Mouse (Mus musculus) forebrain, postnatal 0 days (tissue): ENCODE measurements around the gene Hist2h3b. TPM values are rescaled to one million over a fixed set of nuclear protein-coding genes. Genes with fewer than 3 reads are reported as not detected.

Experiments used
- ATAC-seq: fragments of 200-750 bp; cut with Nextera tagmentation; 2 replicates; pipeline ENCODE4 v1.8.0; 2017; ENCODE audit warnings: mild to moderate bottlenecking, moderate library complexity
- DNase-seq: peaks from one replicate; pipeline ENCODE4 v3.0.0-alpha.2; 2015
- H3K27ac ChIP-seq: fragments of 300-500 bp; sonication (generic); 2 replicates; pipeline ENCODE4 v1.5.1; 2014; ENCODE audit warnings: low read depth, mild to moderate bottlenecking, antibody characterized with exemption, low read length, moderate library complexity, mixed read lengths
- H3K27me3 ChIP-seq: fragments of 300-500 bp; sonication (generic); 2 replicates; pipeline ENCODE4 v1.6.1; 2014; ENCODE audit warnings: mild to moderate bottlenecking, low read length, mixed read lengths; ENCODE audit not compliant: insufficient read depth
- H3K36me3 ChIP-seq: fragments of 300-500 bp; sonication (generic); 2 replicates; pipeline ENCODE4 v1.6.1; 2014; ENCODE audit warnings: mild to moderate bottlenecking, moderate library complexity; ENCODE audit not compliant: insufficient read depth
- H3K4me1 ChIP-seq: fragments of 300-500 bp; sonication (generic); 2 replicates; pipeline ENCODE4 v1.6.1; 2014; ENCODE audit warnings: antibody characterized with exemption; ENCODE audit not compliant: insufficient read depth
- H3K4me2 ChIP-seq: fragments of 300-500 bp; sonication (generic); 2 replicates; pipeline ENCODE4 v1.6.1; 2014; ENCODE audit warnings: low read depth, mild to moderate bottlenecking, moderate library complexity
- H3K4me3 ChIP-seq: fragments of 300-500 bp; sonication (generic); 2 replicates; pipeline ENCODE4 v1.5.1; 2014; ENCODE audit warnings: low read depth, low read length, mixed read lengths
- H3K9ac ChIP-seq: fragments of 300-500 bp; sonication (generic); 2 replicates; pipeline ENCODE4 v1.6.1; 2014; ENCODE audit warnings: mild to moderate bottlenecking
- H3K9me3 ChIP-seq: fragments of 300-500 bp; sonication (generic); 2 replicates; pipeline ENCODE4 v1.6.1; 2016; ENCODE audit warnings: low read length
- CTCF ChIP-seq: sonication (generic); IDR thresholded peaks from 2 replicates; pipeline ENCODE4 v1.5.1; 2016; ENCODE audit warnings: antibody characterized with exemption, control low read depth, low read depth
- WGBS: fragments of 180-500 bp; shearing (Covaris S2); extraction: QIAGEN DNeasy Blood & Tissue Kit; methylation state at CpG from one replicate; pipeline ENCODE4 v1.1.7; 2014; 5-methylcytosine and 5-hydroxymethylcytosine counted together
- microRNA-seq, 2 experiments: library from miRNA; unstranded; fragments of <30 nt; microRNA quantifications; one replicate each; pipeline ENCODE4; 2016
- polyA plus RNA-seq: library from polyadenylated mRNA; unstranded; fragments of >200 nt; fragmentation: Nextera tagmentation; extraction: Ambion mirVana; gene quantifications from 2 replicates; pipeline ENCODE4 v1.2.1, GENCODE M21; 2015
- total RNA-seq: library from RNA; depleted of rRNA; stranded (reverse); fragments of >200 nt; gene quantifications from 2 replicates; pipeline ENCODE4 v1.2.3, GENCODE M21; 2014; rRNA removed

Gene Hist2h3b
- total and polyA plus RNA-seq, 2 experiments from 2014 or later = 9.7 to 545 TPM

DNA sequence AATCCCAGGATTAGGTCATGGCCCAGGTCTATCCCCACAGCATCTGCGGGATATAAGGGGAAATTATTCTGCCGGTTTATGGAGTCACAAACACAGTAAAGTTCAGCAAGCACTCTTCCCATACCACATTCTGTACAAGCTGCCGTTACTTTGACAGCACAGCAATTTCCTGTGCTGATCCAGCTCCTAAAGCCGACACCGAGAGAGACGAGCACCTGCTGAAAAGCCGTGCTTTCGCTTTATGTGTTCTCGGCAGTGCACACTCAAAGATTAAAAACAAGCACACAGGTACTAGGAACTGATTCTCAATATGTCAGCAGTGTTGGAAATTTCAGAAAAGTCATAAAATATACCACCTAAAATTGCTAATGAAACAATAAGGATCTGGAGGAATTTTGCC, 38.1 kb downstream of the Hist2h3b start:
- Histone ChIP-seq H3K4me2 (no peak overlapping the region), H3K4me1 (no peaks in the 10 kb centered on the region), H3K9me3 (no peaks in the 10 kb centered on the region), H3K4me3 (no peak overlapping the region), H3K36me3 (no peaks in the 10 kb centered on the region), H3K9ac (no peak overlapping the region), H3K27me3 (peaks cover 5% of the 10 kb centered on the region; the same call in 1 of the 2 replicates), H3K27ac (no peak overlapping the region)
- no peak for TF ChIP-seq CTCF
- DNase-seq (no peak), ATAC-seq (no peak)
- WGBS = 79% methylated on average over 9 of the region's 9 CpGs

- Histone ChIP-seq H3K4me1 (no peaks in the 10 kb centered on the region), H3K4me3 (no peak overlapping the region), H3K27me3 (no peaks in the 10 kb centered on the region), H3K27ac (no peak overlapping the region), H3K9ac (no peak overlapping the region), H3K4me2 (no peak overlapping the region), H3K36me3 (no peaks in the 10 kb centered on the region), H3K9me3 (no peaks in the 10 kb centered on the region)
- ATAC-seq = no peak
- WGBS = 69% methylated on average over 3 of the region's 3 CpGs
- TF ChIP-seq CTCF = no peak
- DNase-seq = no peak
Measured at GRCm38 (mm10) chr3:96309441-96309840, 41.0 kb downstream of the Hist2h3b start.

DNA sequence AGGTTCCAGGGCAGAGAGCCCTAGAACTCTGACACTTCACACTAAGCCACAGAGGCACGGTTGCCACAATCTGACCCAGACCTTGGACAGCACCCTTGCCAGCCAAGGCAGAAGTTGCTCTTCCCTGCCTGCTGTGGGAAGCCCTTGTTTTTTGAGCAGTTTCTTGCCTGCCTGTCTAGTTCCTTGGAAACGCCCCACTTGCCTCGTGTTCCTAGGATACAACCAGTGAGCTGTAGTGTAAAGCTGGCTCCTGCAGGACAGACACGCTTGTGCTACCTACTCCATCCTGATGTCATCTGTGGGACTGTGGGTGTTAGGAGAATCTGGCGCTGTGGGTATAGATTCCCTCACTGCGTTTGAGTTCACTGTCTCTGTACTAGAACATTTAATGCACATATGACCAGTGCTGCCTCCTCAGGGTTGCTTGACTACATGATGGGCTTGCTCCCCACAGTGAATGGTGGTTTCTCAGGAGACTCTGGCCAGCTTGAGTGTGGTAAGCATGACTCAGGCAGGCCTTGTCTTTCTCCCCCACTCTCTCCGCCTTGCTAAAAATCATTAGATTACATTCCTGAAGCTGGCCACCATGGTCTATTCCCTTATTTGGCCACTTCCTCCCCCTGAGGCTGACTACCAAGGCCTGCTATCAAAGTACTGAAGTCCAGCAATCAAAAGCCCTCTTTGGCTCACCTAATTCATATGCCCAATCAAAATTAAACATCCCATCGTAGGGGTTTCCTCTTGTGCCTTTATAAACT, 44.1 kb downstream of the Hist2h3b start:
- H3K9ac ChIP-seq = no peak overlapping the region
- ATAC-seq (0 out of 2 replicates have a peak, but pooled peaks have one; percentile 25), DNase-seq (no peak)
- no peaks in the 10 kb centered on the region for H3K36me3 ChIP-seq
- H3K27me3 ChIP-seq = no peaks in the 10 kb centered on the region
- no peaks in the 10 kb centered on the region for H3K9me3 ChIP-seq
- no peak overlapping the region for H3K27ac ChIP-seq
- WGBS = 67% methylated on average over 8 of the region's 8 CpGs
- H3K4me2 ChIP-seq = no peak overlapping the region
- no peak overlapping the region for H3K4me3 ChIP-seq
- no peaks in the 10 kb centered on the region for H3K4me1 ChIP-seq
- no peak for TF ChIP-seq CTCF

Small RNA genes lying within 50 kb of the gene (microRNA-seq; reads per million reads assigned to microRNA genes)
- gene Gm44492 (0 reads per million in 2 experiments), gene Gm47311 (0 reads per million in 2 experiments), gene Gm47313 (0 reads per million in 2 experiments)

Other genes starting within 250 kb of the Hist2h3b start
- 59.5 and 60.5 TPM in 2 replicates for gene Vps45, start 210.2 kb upstream of the Hist2h3b start, total RNA-seq
- 65.1 and 68.3 TPM in 2 replicates for gene Vps45, start 210.2 kb upstream of the Hist2h3b start, polyA plus RNA-seq
- gene Otud7b, start 164.1 kb upstream of the Hist2h3b start, total RNA-seq = 6.2 and 13.5 TPM in 2 replicates
- gene Otud7b, start 164.1 kb upstream of the Hist2h3b start, polyA plus RNA-seq = 5.7 and 8.8 TPM in 2 replicates
- 9.5 and 14.6 TPM in 2 replicates for gene Mtmr11, start 106.7 kb upstream of the Hist2h3b start, total RNA-seq
- gene Mtmr11, start 106.7 kb upstream of the Hist2h3b start, polyA plus RNA-seq = 7.8 and 8.4 TPM in 2 replicates
- 41.9 and 66.5 TPM in 2 replicates for gene Sf3b4, start 96.3 kb upstream of the Hist2h3b start, total RNA-seq
- 169 and 172 TPM in 2 replicates for gene Sf3b4, start 96.3 kb upstream of the Hist2h3b start, polyA plus RNA-seq
- gene Sv2a, start 87.5 kb upstream of the Hist2h3b start, total RNA-seq = 82.6 and 112 TPM in 2 replicates
- 106 and 124 TPM in 2 replicates for gene Sv2a, start 87.5 kb upstream of the Hist2h3b start, polyA plus RNA-seq
- gene Bola1, start 48.9 kb upstream of the Hist2h3b start, total RNA-seq = 31.4 and 40.2 TPM in 2 replicates
- gene Bola1, start 48.9 kb upstream of the Hist2h3b start, polyA plus RNA-seq = 67.7 and 75.8 TPM in 2 replicates
- 166 and 395 TPM in 2 replicates for gene Hist2h2ab, start 48.8 kb upstream of the Hist2h3b start, total RNA-seq
- gene Hist2h2ab, start 48.8 kb upstream of the Hist2h3b start, polyA plus RNA-seq = 1.2 TPM in 1 of 2 replicates, not detected in the other
- 471 and 484 TPM in 2 replicates for gene Hist2h2ac, start 47.8 kb upstream of the Hist2h3b start, total RNA-seq
- 1.9 and 2.2 TPM in 2 replicates for gene Hist2h2ac, start 47.8 kb upstream of the Hist2h3b start, polyA plus RNA-seq
- 9.0 and 12.2 TPM in 2 replicates for gene Hist2h2be, start 47.5 kb upstream of the Hist2h3b start, total RNA-seq
- gene Hist2h2be, start 47.5 kb upstream of the Hist2h3b start, polyA plus RNA-seq = 3.6 and 3.9 TPM in 2 replicates
- gene Hist2h3c2, start 29.5 kb upstream of the Hist2h3b start, total RNA-seq = 52.3 and 90.8 TPM in 2 replicates
- 0.84 and 1.3 TPM in 2 replicates for gene Hist2h3c2, start 29.5 kb upstream of the Hist2h3b start, polyA plus RNA-seq
- gene Hist2h2aa2, start 28.4 kb upstream of the Hist2h3b start, total RNA-seq = 858 and 1,027 TPM in 2 replicates
- 32.7 and 59.8 TPM in 2 replicates for gene Hist2h2aa2, start 28.4 kb upstream of the Hist2h3b start, polyA plus RNA-seq
- 906 and 1,412 TPM in 2 replicates for gene Hist2h2aa1, start 23.2 kb upstream of the Hist2h3b start, total RNA-seq
- 14.2 and 23.3 TPM in 2 replicates for gene Hist2h2aa1, start 23.2 kb upstream of the Hist2h3b start, polyA plus RNA-seq
- gene Hist2h3c1, start 22.0 kb upstream of the Hist2h3b start, total RNA-seq = not detected in 2 replicates
- gene Hist2h3c1, start 22.0 kb upstream of the Hist2h3b start, polyA plus RNA-seq = not detected in 2 replicates
- gene Hist2h4, start 5.3 kb upstream of the Hist2h3b start, total RNA-seq = 52.8 and 60.5 TPM in 2 replicates
- gene Hist2h4, start 5.3 kb upstream of the Hist2h3b start, polyA plus RNA-seq = 3.5 and 5.1 TPM in 2 replicates
- gene Hist2h2bb, start 1.1 kb downstream of the Hist2h3b start, total RNA-seq = 181 and 278 TPM in 2 replicates
- 0.62 and 1.4 TPM in 2 replicates for gene Hist2h2bb, start 1.1 kb downstream of the Hist2h3b start, polyA plus RNA-seq
- gene Fcgr1, start 25.3 kb downstream of the Hist2h3b start, total RNA-seq = 1.7 and 5.7 TPM in 2 replicates
- 1.5 and 2.4 TPM in 2 replicates for gene Fcgr1, start 25.3 kb downstream of the Hist2h3b start, polyA plus RNA-seq
- not detected in 2 replicates for gene BC107364, start 183.7 kb downstream of the Hist2h3b start, total RNA-seq
- gene BC107364, start 183.7 kb downstream of the Hist2h3b start, polyA plus RNA-seq = not detected in 2 replicates